Mouse (Mus musculus) neural tube, embryonic 12.5 days (tissue): ENCODE data around the gene Ptgdr. TPM values are rescaled to one million over a fixed set of nuclear protein-coding genes. Genes with fewer than 3 reads are reported as not detected.
"Not testable (repeated sequence)": the region's sequence is repeated elsewhere in the genome, so short reads cannot be mapped to it uniquely, and the experiment has no call there.

ENCODE experiments used
- ATAC-seq: fragments of 200-750 bp; cut with Nextera tagmentation; 2 replicates; pipeline ENCODE4 v1.8.0; 2017; ENCODE audit warnings: low read depth, mild to moderate bottlenecking, moderate TSS enrichment, moderate library complexity; ENCODE audit not compliant: low FRiP score
- H3K27ac ChIP-seq: fragments of 300-500 bp; sonication (generic); 2 replicates; pipeline ENCODE4 v1.5.1; 2016
- H3K27me3 ChIP-seq: fragments of 300-500 bp; sonication (generic); replicated peaks from 2 replicates; pipeline ENCODE4 v1.6.1; 2016; ENCODE audit warnings: mild to moderate bottlenecking
- H3K36me3 ChIP-seq: fragments of 300-500 bp; sonication (generic); 2 replicates; pipeline ENCODE4 v1.6.1; 2016; ENCODE audit warnings: mild to moderate bottlenecking
- H3K4me1 ChIP-seq: fragments of 300-500 bp; sonication (generic); 2 replicates; pipeline ENCODE4 v1.6.1; 2016
- H3K4me2 ChIP-seq: fragments of 300-500 bp; sonication (generic); replicated peaks from 2 replicates; pipeline ENCODE4 v1.6.1; 2016; ENCODE audit warnings: mild to moderate bottlenecking
- H3K4me3 ChIP-seq: fragments of 300-500 bp; sonication (generic); 2 replicates; pipeline ENCODE4 v1.5.1; 2016
- H3K9ac ChIP-seq: fragments of 300-500 bp; sonication (generic); 2 replicates; pipeline ENCODE4 v1.6.1; 2016; ENCODE audit warnings: mild to moderate bottlenecking
- H3K9me3 ChIP-seq: fragments of 300-500 bp; sonication (generic); 2 replicates; pipeline ENCODE4 v1.6.1; 2016; ENCODE audit warnings: mild to moderate bottlenecking
- WGBS: fragments of 180-500 bp; shearing (Covaris S2); methylation state at CpG from one replicate; pipeline ENCODE4 v1.1.7; 2016; 5-methylcytosine and 5-hydroxymethylcytosine counted together
- polyA plus RNA-seq: library from polyadenylated mRNA; unstranded; fragments of >200 nt; fragmentation: Nextera tagmentation; extraction: Ambion mirVana; gene quantifications from 2 replicates; pipeline ENCODE4 v1.2.1, GENCODE M21; 2016

The Ptgdr gene
- polyA plus RNA-seq = 0.11 and 0.13 TPM in 2 replicates

DNA sequence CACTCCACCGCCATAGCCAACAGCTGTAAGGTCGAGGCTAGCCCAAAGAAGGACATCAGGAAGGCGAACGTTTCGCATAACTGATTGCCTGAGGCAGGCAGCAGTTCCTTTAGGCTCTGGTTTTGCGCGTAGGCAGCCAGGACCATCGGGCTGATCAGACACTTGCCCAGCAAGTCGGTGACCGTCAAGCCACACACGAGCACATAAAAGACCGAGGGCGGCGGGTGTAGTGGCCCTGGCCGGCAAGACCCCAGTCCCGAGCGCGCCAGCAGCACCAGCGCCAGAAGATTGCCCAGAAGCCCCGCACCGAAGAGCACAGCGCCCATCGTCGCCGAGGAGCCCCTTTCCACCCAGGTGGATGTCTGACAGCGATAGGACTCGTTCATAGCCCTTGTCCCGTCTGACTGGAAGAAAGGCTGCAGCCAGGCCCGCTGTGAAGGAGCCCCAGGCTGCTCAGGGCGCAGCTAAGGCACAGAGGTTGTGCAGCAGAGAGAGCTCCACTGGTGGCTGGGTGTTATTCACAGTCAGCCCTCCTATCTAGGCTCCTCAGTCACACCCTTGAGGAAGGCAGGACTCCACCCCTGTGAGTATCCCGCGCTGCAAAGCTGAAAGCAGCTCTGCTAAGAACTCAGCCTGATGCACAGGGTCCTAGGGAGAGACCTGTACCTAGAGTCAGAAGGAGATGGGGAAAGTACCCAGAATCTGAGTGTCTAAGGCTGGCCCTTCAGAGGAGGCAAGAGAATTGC lies at the start of gene Ptgdr:
Gene Ptgdr (minus strand): TSS at position 508 of the 746 bp plus-strand sequence.
- peak within 1 kb of the TSS; percentile 63 for H3K4me2 ChIP-seq
- H3K27me3 ChIP-seq = peaks cover 27% of the 10 kb centered on the region
- peak; percentile 73 for ATAC-seq
- H3K36me3 ChIP-seq = no peaks in the 10 kb centered on the region
- peaks cover 6% of the 10 kb centered on the region; the same call in 1 of the 2 replicates for H3K4me1 ChIP-seq
- 1% methylated on average over 32 of the region's 32 CpGs for WGBS
- H3K4me3 ChIP-seq = peak within 1 kb of the TSS; percentile 29
- H3K27ac ChIP-seq = no peak within 1 kb of the TSS
- peak within 1 kb of the TSS; percentile 40; the same call in 1 of the 2 replicates for H3K9ac ChIP-seq
- H3K9me3 ChIP-seq = no peaks in the 10 kb centered on the region

- no peak overlapping the region for H3K9ac ChIP-seq
- no peak overlapping the region for H3K27ac ChIP-seq
- no peak overlapping the region for H3K4me3 ChIP-seq
- no peaks in the 10 kb centered on the region for H3K4me1 ChIP-seq
- no peaks in the 10 kb centered on the region for H3K27me3 ChIP-seq
- no peak overlapping the region for H3K4me2 ChIP-seq
- WGBS = 92% methylated on average over 5 of the region's 5 CpGs
- no peaks in the 10 kb centered on the region for H3K9me3 ChIP-seq
- no peaks in the 10 kb centered on the region for H3K36me3 ChIP-seq
- no peak for ATAC-seq
Measured at GRCm38 (mm10) chr14:44907774-44908173, 48.6 kb upstream of the Ptgdr start.

GRCm38 (mm10) chr14:44904199-44904598 lies 45.0 kb upstream of the Ptgdr start:
- H3K36me3 ChIP-seq = no peaks in the 10 kb centered on the region
- no peak overlapping the region for H3K9ac ChIP-seq
- H3K27me3 ChIP-seq = no peaks in the 10 kb centered on the region
- H3K27ac ChIP-seq = no peak overlapping the region
- H3K4me3 ChIP-seq = no peak overlapping the region
- H3K4me2 ChIP-seq = no peak overlapping the region
- no peak for ATAC-seq
- 81% methylated on average over 4 of the region's 4 CpGs for WGBS
- H3K9me3 ChIP-seq = no peaks in the 10 kb centered on the region
- no peaks in the 10 kb centered on the region for H3K4me1 ChIP-seq

- H3K36me3 ChIP-seq, H3K27me3 ChIP-seq, H3K4me1 ChIP-seq, H3K4me3 ChIP-seq, H3K27ac ChIP-seq, H3K9ac ChIP-seq, H3K9me3 ChIP-seq, ATAC-seq, H3K4me2 ChIP-seq: not testable (repeated sequence)
Measured at GRCm38 (mm10) chr14:44901735-44902134, 42.6 kb upstream of the Ptgdr start.

DNA sequence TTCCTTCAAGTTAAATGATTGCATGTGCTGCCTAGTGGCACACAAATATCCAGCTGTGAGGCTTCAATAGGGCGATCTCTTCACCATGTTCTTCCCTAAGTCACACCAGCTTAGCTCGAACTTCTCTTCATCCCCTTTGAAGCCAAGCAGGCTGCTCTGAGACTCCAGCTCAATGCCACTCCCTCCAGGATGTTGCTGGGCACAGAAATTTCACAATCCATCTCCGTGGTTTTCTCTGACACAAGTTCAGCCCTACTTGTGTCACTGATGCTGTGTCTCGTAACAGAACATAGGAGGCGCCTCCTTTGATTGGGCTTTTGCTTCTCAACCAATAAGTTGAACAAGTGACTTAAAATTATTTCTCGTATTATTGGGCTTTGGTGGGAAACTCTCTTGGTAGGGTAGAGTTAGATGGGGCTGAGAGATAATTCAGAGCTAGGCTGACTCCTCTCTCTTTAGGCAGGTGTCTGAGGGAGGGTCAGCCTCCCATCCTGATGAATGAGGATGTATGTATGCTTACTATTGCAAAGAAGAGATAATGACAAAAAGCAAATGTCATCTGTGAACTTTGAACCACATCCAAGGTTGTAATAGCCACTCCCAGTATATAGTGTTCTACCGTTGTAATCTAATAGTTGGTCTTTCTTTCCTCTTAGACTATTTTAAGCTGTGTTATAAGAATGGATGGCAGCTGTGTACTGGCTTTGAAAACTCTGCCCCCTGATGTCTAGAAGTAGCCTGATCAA lies 32.4 kb upstream of the Ptgdr start:
- Histone ChIP-seq H3K27me3 (no peaks in the 10 kb centered on the region), H3K4me2 (no peak overlapping the region), H3K36me3 (no peaks in the 10 kb centered on the region), H3K9me3 (no peaks in the 10 kb centered on the region), H3K27ac (no peak overlapping the region), H3K4me1 (no peaks in the 10 kb centered on the region), H3K9ac (no peak overlapping the region), H3K4me3 (no peak overlapping the region)
- 79% methylated on average over 7 of the region's 7 CpGs for WGBS
- no peak for ATAC-seq

DNA sequence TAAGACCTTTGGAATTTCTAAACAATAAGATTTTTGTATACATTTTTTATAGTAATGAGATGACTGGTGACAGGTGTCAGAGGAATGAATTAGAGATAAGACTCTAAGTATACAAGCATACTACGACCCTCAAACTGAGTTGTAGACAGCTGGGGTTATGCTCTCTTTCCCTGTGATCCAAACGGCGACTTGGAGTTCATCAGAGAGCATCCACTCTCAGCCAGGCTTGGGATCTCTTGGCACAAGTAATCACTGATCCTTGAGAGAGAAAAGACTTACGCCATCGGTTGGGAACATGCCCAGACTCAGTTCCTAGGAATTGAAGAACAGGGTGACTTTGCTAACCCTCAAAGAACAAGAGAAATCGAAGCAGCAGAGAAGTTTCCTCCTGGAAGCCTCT lies 10.5 kb upstream of the Ptgdr start:
- Histone ChIP-seq H3K4me1 (no peaks in the 10 kb centered on the region), H3K9ac (no peak overlapping the region), H3K4me2 (no peak overlapping the region), H3K36me3 (no peaks in the 10 kb centered on the region), H3K4me3 (no peak overlapping the region), H3K27me3 (no peaks in the 10 kb centered on the region), H3K9me3 (no peaks in the 10 kb centered on the region), H3K27ac (no peak overlapping the region)
- no peak for ATAC-seq
- WGBS = 87% methylated on average over 6 of the region's 6 CpGs

DNA sequence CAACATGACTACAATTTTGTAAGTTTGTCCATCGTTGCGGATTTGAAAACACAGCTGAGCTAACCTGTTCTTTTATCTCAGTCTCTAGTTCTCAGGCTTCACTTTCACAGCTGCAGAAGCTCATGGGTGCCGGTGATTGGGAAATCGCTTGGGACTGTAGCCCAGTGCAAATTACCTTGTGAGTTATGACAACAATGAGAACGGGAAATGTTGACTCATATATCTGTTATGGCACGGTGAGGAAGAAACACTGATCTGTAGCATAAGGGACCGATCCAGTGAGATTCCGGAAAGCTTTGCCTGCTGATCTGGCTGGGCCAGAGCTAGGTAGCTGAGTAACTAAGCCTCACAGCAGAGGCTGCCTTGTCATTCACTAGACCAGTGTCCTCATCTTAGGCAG lies 6.5 kb upstream of the Ptgdr start:
- Histone ChIP-seq H3K4me3 (no peak overlapping the region), H3K27me3 (no peaks in the 10 kb centered on the region), H3K4me2 (no peak overlapping the region), H3K9ac (no peak overlapping the region), H3K9me3 (no peaks in the 10 kb centered on the region), H3K4me1 (no peaks in the 10 kb centered on the region), H3K36me3 (no peaks in the 10 kb centered on the region), H3K27ac (no peak overlapping the region)
- 88% methylated on average over 8 of the region's 8 CpGs for WGBS
- ATAC-seq = no peak

DNA sequence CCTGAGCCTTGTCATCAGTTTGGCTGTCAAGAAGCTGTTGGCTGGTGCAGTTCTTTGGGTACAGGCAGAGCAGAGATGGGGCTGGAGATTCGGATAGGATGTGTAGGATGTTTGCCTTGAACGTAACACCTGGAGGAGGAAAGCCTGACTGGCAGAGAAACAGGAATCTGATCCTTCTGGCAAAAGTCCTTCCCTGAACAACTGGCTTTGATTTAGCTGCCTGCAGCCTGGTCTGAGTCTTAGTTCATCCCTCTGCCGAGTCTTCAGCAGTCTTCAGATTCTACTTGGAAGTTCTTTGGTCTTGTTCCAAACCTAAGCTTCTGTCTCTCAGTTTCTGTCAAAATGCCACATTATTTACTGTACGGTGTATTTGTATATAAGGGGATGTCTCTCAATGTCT lies 3.9 kb upstream of the Ptgdr start:
- WGBS = 55% methylated on average over 4 of the region's 4 CpGs
- peaks cover 22% of the 10 kb centered on the region for H3K27me3 ChIP-seq
- H3K36me3 ChIP-seq = no peaks in the 10 kb centered on the region
- H3K27ac ChIP-seq = no peak overlapping the region
- no peak overlapping the region for H3K4me2 ChIP-seq
- no peaks in the 10 kb centered on the region for H3K9me3 ChIP-seq
- no peak for ATAC-seq
- no peak overlapping the region for H3K4me3 ChIP-seq
- H3K4me1 ChIP-seq = peaks cover 6% of the 10 kb centered on the region; the same call in 1 of the 2 replicates
- no peak overlapping the region for H3K9ac ChIP-seq

DNA sequence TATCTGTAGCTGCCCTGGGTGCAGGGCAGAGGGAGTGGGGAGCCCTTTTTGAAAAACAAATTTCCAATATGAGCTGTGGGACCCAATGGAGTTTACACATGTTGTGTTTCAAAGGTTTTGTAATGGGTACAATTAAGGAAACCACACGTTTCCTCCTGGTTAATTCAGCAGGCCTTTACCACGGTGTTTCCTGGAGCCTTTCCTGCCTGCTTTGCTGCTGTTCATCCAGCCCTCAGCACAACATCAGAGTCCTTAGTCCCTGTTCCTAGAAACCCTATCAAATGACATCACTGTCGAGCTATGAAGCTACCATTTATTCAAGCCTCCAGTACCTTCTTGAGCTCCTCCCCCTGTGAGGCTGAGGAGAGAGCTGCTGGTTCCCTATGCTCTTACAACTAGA lies 2.0 kb upstream of the Ptgdr start:
- Histone ChIP-seq H3K27ac (no peak overlapping the region), H3K9ac (no peak overlapping the region), H3K27me3 (peaks cover 27% of the 10 kb centered on the region), H3K36me3 (no peaks in the 10 kb centered on the region), H3K4me3 (no peak overlapping the region), H3K4me1 (peaks cover 6% of the 10 kb centered on the region; the same call in 1 of the 2 replicates), H3K9me3 (no peaks in the 10 kb centered on the region), H3K4me2 (no peak overlapping the region)
- WGBS = 69% methylated on average over 3 of the region's 3 CpGs
- ATAC-seq = no peak

GRCm38 (mm10) chr14:44858372-44858771 lies 803 bp downstream of the Ptgdr start:
- no peaks in the 10 kb centered on the region for H3K9me3 ChIP-seq
- no peak overlapping the region for H3K9ac ChIP-seq
- H3K27me3 ChIP-seq = peaks cover 27% of the 10 kb centered on the region
- H3K27ac ChIP-seq = no peak overlapping the region
- 10% methylated on average over 12 of the region's 12 CpGs for WGBS
- peak; percentile 48 for ATAC-seq
- peak overlapping the region; percentile 63 for H3K4me2 ChIP-seq
- H3K4me1 ChIP-seq = peaks cover 6% of the 10 kb centered on the region; the same call in 1 of the 2 replicates
- no peaks in the 10 kb centered on the region for H3K36me3 ChIP-seq
- H3K4me3 ChIP-seq = no peak overlapping the region; the same call in 1 of the 2 replicates

- H3K4me2 ChIP-seq, H3K4me1 ChIP-seq, H3K27ac ChIP-seq, H3K4me3 ChIP-seq, H3K9me3 ChIP-seq, H3K36me3 ChIP-seq, H3K9ac ChIP-seq, H3K27me3 ChIP-seq: not testable (repeated sequence)
- ATAC-seq = 0 out of 2 replicates have a peak, but pooled peaks have one; percentile 75
- 5% methylated on average over 3 of the region's 3 CpGs for WGBS
Measured at GRCm38 (mm10) chr14:44850637-44851036, 8.5 kb downstream of the Ptgdr start.

DNA sequence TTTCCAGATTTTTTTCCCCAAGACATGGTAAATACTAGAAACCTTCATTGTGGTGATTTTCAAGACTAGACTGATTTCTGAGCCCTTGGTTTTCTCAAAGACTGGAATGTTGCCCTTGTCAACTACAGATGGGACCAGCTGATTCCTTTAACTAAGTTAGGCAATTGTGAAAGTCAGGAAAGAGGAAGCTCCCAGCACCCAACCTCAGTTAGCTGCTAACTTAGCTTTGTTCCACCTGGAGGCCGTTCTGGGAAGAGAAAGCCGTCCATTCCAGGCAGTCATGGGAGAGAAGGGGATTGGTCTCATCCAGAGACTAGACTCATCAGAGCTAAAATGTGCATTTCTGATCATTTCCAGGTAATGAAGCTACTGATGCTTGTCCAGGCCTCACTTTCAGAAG lies 11.4 kb downstream of the Ptgdr start:
- H3K9me3 ChIP-seq = no peaks in the 10 kb centered on the region
- no peak overlapping the region for H3K27ac ChIP-seq
- ATAC-seq = no peak
- H3K27me3 ChIP-seq = no peaks in the 10 kb centered on the region
- no peak overlapping the region for H3K4me2 ChIP-seq
- 0 out of 2 replicates have a peak, but pooled peaks cover 8% of the 10 kb centered on the region for H3K4me1 ChIP-seq
- H3K36me3 ChIP-seq = no peaks in the 10 kb centered on the region
- 92% methylated on average over 2 of the region's 2 CpGs for WGBS
- H3K4me3 ChIP-seq = no peak overlapping the region
- no peak overlapping the region for H3K9ac ChIP-seq
